Mouse (Mus musculus): Measurements from ENCODE around the gene Ptprb.

DNA sequence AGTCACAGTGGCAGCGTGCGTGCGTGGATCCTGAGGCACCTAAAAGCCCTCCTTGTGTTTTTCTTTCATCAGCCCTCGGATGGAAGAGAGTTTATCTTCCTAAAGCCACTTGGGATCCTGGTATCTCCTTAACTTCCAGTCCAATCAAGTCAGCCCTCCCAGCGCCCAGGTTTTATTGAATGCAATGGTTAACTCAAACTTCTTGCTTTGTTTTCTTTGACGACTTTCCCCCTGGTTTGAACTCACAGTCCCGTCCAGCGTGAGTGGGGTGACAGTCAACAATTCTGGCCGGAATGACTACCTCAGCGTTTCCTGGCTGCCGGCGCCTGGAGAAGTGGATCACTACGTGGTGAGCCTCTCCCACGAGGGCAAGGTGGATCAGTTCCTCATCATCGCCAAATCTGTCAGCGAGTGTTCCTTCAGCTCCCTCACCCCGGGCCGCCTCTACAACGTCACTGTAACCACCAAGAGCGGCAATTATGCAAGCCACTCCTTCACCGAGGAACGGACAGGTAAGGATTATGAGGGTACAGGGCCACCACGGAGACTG is 55.7 kb downstream of the Ptprb start:
- TF ChIP-seq CTCF (IDR thresholded peaks at IDR 0.05; ENCODE audit: borderline replicate concordance, control insufficient read depth, extremely low read depth, insufficient read depth, low read length, poor library complexity) (no peak), POLR2A (IDR thresholded peaks at IDR 0.05; ENCODE audit: control insufficient read depth, extremely low read depth, insufficient read depth, low read length, poor library complexity) (no peak)

Data from thymus, adult 2 months (tissue).